ENCODE assay signal across 8 mouse cellular contexts in the genomic region with DNA sequence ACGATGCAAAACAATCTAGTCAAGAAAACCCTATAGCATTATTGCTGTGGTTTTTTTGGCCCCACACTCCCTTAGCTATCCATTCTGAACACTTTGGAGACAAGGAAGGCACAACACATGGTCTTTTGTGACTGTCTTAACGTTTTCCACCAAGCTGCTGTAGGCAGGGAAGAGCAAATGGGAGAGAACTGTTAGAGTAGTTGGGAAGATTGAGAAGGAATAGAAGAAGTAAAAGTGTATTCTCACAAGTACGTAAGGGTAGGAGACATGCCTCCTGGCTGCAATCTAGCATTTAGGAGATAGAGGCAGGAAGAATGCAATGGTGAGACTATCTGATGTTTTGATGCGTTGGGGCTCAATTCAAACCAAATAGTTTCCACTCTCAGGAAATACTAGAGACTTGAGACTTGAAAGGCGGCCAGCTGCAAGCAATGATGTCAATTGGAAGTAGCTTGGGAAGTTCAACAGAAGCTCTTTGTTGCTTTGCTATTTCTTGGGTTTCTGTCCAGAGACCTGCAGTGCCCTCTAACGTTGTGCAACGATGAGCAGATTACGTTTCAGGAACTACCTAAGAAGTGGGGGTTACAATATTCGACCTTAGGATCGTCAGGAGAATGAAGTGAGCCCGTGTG. TPM values are rescaled to one million over a fixed set of nuclear protein-coding genes. Genes with fewer than 3 reads are reported as not detected.
A peak's percentile ranks its signal among the peaks of the same experiment; 100 is the strongest.
DNase-seq lines count a peak whose midpoint lies in the region; ATAC-seq and TF ChIP-seq lines count a peak whose summit lies in the region.

No protein-coding gene starts in this region.

- no peak for TF ChIP-seq RAD21 in MEL (IDR thresholded peaks at IDR 0.05; ENCODE audit: low read depth, low read length)

- intact Hi-C loops in left cerebral cortex, adult 2 months (cut with DNase I): no loop called here

- no peaks in the 10 kb centered on the region for H3K4me1 ChIP-seq in MEL (ENCODE audit: control insufficient read depth in 1 of 2, insufficient read depth in 2 of 2, low read length in 2 of 2)
- H3K4me1 ChIP-seq in kidney, embryonic 15.5 days: peaks cover 46% of the 10 kb centered on the region
- H3K4me1 ChIP-seq in midbrain, embryonic 11.5 days (ENCODE audit: control insufficient read depth, insufficient read depth, low read length): peaks cover 37% of the 10 kb centered on the region

- WGBS in kidney, embryonic 15.5 days: 20% methylated on average over 11 of the region's 11 CpGs
- 31% methylated on average over 11 of the region's 11 CpGs for WGBS in midbrain, embryonic 11.5 days

- H3K4me3 ChIP-seq in MEL (ENCODE audit: control insufficient read depth in 1 of 2, insufficient read depth in 1 of 2, low read depth in 2 of 2, low read length in 2 of 2): no peak overlapping the region
- H3K4me3 ChIP-seq in kidney, embryonic 15.5 days (replicated peaks): no peak overlapping the region
- H3K4me3 ChIP-seq in midbrain, embryonic 11.5 days (ENCODE audit: low read depth, low read length): no peak overlapping the region
- H3K4me3 ChIP-seq in left cerebral cortex, adult 2 months: no peak overlapping the region

- H3K79me2 ChIP-seq in MEL (ENCODE audit: control insufficient read depth, insufficient read depth, low read length, poor library complexity): peaks cover 13% of the 10 kb centered on the region

- ATAC-seq in kidney, embryonic 15.5 days (replicated peaks; ENCODE audit: low FRiP score): 0 out of 2 replicates have a peak, but pooled peaks have one; percentile 13
- 0 out of 2 replicates have a peak, but pooled peaks have one; percentile 0 for ATAC-seq in midbrain, embryonic 11.5 days (ENCODE audit: low FRiP score)

- TF ChIP-seq POLR2A in MEL (IDR thresholded peaks at IDR 0.05; ENCODE audit: control insufficient read depth in 1 of 2, insufficient read depth in 1 of 2, low read depth in 1 of 2, low read length in 2 of 2, poor library complexity in 1 of 2): no peak; a peak in 1 of 4 replicates

- H3K27ac ChIP-seq in MEL (ENCODE audit: control insufficient read depth, low read depth, low read length): peak overlapping the region; percentile 24
- peak overlapping the region; percentile 78 for H3K27ac ChIP-seq in kidney, embryonic 15.5 days
- H3K27ac ChIP-seq in midbrain, embryonic 11.5 days (ENCODE audit: low read depth, low read length): peak overlapping the region; percentile 65
- H3K27ac ChIP-seq in left cerebral cortex, adult 2 months: no peak overlapping the region

- no peak overlapping the region for H3K9ac ChIP-seq in MEL (ENCODE audit: control insufficient read depth, low read depth, low read length, poor library complexity, severe bottlenecking)
- no peak overlapping the region for H3K9ac ChIP-seq in kidney, embryonic 15.5 days
- H3K9ac ChIP-seq in midbrain, embryonic 11.5 days (ENCODE audit: low read length): 0 out of 2 replicates have a peak overlapping the region, but pooled peaks have one; percentile 9

- TF ChIP-seq EP300 in MEL (IDR thresholded peaks at IDR 0.05; ENCODE audit: low read depth in 1 of 2, low read length in 2 of 2): no peak

- peak in 2 of 3 experiments; percentile 15 to 23; a peak in 1 of 6 replicates for TF ChIP-seq CTCF in MEL (IDR thresholded peaks at IDR 0.05 in 2 of 3, conservative IDR thresholded peaks at IDR 0.05 in 1 of 3; ENCODE audit: control insufficient read depth in 1 of 3, insufficient read depth in 1 of 3, low read depth in 2 of 3, low read length in 3 of 3, poor library complexity in 1 of 3, severe bottlenecking in 1 of 3)
- TF ChIP-seq CTCF in left cerebral cortex, adult 2 months (IDR thresholded peaks at IDR 0.05): no peak; the same call in 1 of the 2 replicates

- H3K9me3 ChIP-seq in MEL (replicated peaks; ENCODE audit: insufficient read depth, low read length): no peaks in the 10 kb centered on the region
- no peaks in the 10 kb centered on the region for H3K9me3 ChIP-seq in kidney, embryonic 15.5 days (replicated peaks)
- no peaks in the 10 kb centered on the region for H3K9me3 ChIP-seq in midbrain, embryonic 11.5 days (ENCODE audit: control insufficient read depth, low read length)

- H3K36me3 ChIP-seq in MEL (ENCODE audit: control insufficient read depth in 1 of 2, insufficient read depth in 2 of 2, low read length in 2 of 2): peaks cover 2 to 3% of the 10 kb centered on the region in 2 experiments; a peak in 2 of 4 replicates
- H3K36me3 ChIP-seq in kidney, embryonic 15.5 days: peaks cover 51% of the 10 kb centered on the region
- peaks cover 15% of the 10 kb centered on the region for H3K36me3 ChIP-seq in midbrain, embryonic 11.5 days (ENCODE audit: control insufficient read depth, insufficient read depth, low read length)

- no peaks in the 10 kb centered on the region for H3K27me3 ChIP-seq in MEL (ENCODE audit: control insufficient read depth in 1 of 2, insufficient read depth in 2 of 2, low read length in 2 of 2)
- no peaks in the 10 kb centered on the region for H3K27me3 ChIP-seq in kidney, embryonic 15.5 days
- H3K27me3 ChIP-seq in midbrain, embryonic 11.5 days (ENCODE audit: control insufficient read depth, insufficient read depth, low read length): no peaks in the 10 kb centered on the region

- H3K4me2 ChIP-seq in kidney, embryonic 15.5 days: no peak overlapping the region
- no peak overlapping the region for H3K4me2 ChIP-seq in midbrain, embryonic 11.5 days

- DNase-seq in cerebellum, adult 18-20 months: peak; percentile 28 to 32
- DNase-seq in cerebellum, postnatal 36 days: no peak
- peak; percentile 78 for DNase-seq in MEL (ENCODE audit: low read depth, low spot score)
- DNase-seq in forelimb bud, embryonic 11.5 days (ENCODE audit: low read depth, low spot score): peak; percentile 57
- peak; percentile 91 for DNase-seq in midbrain, embryonic 11.5 days (ENCODE audit: low spot score, missing footprints)
- no peak for DNase-seq in left cerebral cortex, adult 2 months (ENCODE audit: extremely low spot score in 1 of 2, low spot score in 2 of 2)
- no peak for DNase-seq in thymus, postnatal 36 days

TF ChIP-seq in MEL, 35 proteins besides CTCF, POLR2A, EP300 and RAD21:
- TF ChIP-seq GABPA (IDR thresholded peaks at IDR 0.05; ENCODE audit: low read depth, low read length) (no peak), SIN3A (IDR thresholded peaks at IDR 0.05; ENCODE audit: low read length) (peak; percentile 23; the same call in 1 of the 2 replicates), ZNF384 (IDR thresholded peaks at IDR 0.05; ENCODE audit: low read depth, low read length) (no peak), ZKSCAN1 (IDR thresholded peaks at IDR 0.05; ENCODE audit: low read depth, low read length) (no peak), UBTF (IDR thresholded peaks at IDR 0.05; ENCODE audit: borderline replicate concordance, insufficient read depth, low read depth, low read length) (no peak), CHD2 (IDR thresholded peaks at IDR 0.05; ENCODE audit: low read length) (peak; percentile 18; the same call in 1 of the 2 replicates), SMC3 (IDR thresholded peaks at IDR 0.05; ENCODE audit: low read depth, low read length) (no peak), GATA1 (IDR thresholded peaks at IDR 0.05; ENCODE audit: low read depth, low read length) (no peak), MYC (IDR thresholded peaks at IDR 0.05; ENCODE audit: low read depth, low read length) (no peak), BHLHE40 (IDR thresholded peaks at IDR 0.05; ENCODE audit: borderline replicate concordance, low read depth, low read length) (no peak)
TF ChIP-seq in MEL: peak in this region for 2.

RNA-seq across cellular contexts. Expression of a gene that starts 6.6 kb away (rescaled TPM):
- 2,632 and 5,439 TPM in 2 replicates for total RNA-seq in MEL (2012; rRNA removed)
- polyA plus RNA-seq in MEL (2012; ENCODE audit: insufficient read depth in 1 of 2, insufficient read length in 2 of 2, low read depth in 1 of 2, low replicate concordance in 2 of 2, missing spikeins in 1 of 2): 1,000 to 10,000 TPM in 1 of 2 experiments, 100 to 1,000 TPM in 1; 418 to 3,011 TPM
- 2,873 and 3,000 TPM in 2 replicates for polyA plus RNA-seq in kidney, embryonic 15.5 days (2015; fragmentation: Nextera tagmentation; extraction: Ambion mirVana)
- polyA plus RNA-seq in midbrain, embryonic 11.5 days (2014; fragmentation: Nextera tagmentation; extraction: Ambion mirVana): 3,704 and 3,886 TPM in 2 replicates
- total RNA-seq in left cerebral cortex, adult 2 months (2021): 1,000 to 10,000 TPM; 2,321 to 2,378 TPM

Comparison
In these comparisons a context has a peak if more than half of its experiments do, and no peak if none do; other contexts are left out.
1. DNase-seq: peak in cerebellum, adult 18-20 months (2 of 2), MEL (single experiment), forelimb bud, embryonic 11.5 days (single experiment) and midbrain, embryonic 11.5 days (single experiment); none in cerebellum, postnatal 36 days (0 of 2), left cerebral cortex, adult 2 months (0 of 2) and thymus, postnatal 36 days (0 of 2).